Mouse (Mus musculus) lung, embryonic 14.5 days (tissue): ENCODE measurements around the gene Pet100. TPM values are rescaled to one million over a fixed set of nuclear protein-coding genes. Genes with fewer than 3 reads are reported as not detected.

ENCODE experiments used
- ATAC-seq: fragments of 200-750 bp; cut with Nextera tagmentation; 2 replicates; pipeline ENCODE4 v1.8.0; 2017; ENCODE audit warnings: mild to moderate bottlenecking, moderate TSS enrichment, moderate library complexity; ENCODE audit not compliant: insufficient read depth
- DNase-seq: peaks from one replicate; pipeline ENCODE4 v3.0.0-alpha.2; 2015
- H3K27ac ChIP-seq: fragments of 300-500 bp; sonication (generic); 2 replicates; pipeline ENCODE4 v1.5.1; 2014; ENCODE audit warnings: low read depth, mild to moderate bottlenecking, moderate library complexity
- H3K27me3 ChIP-seq: fragments of 300-500 bp; sonication (generic); 2 replicates; pipeline ENCODE4 v1.6.1; 2014; ENCODE audit warnings: low read length, control low read depth; ENCODE audit not compliant: insufficient read depth
- H3K36me3 ChIP-seq: fragments of 300-500 bp; sonication (generic); 2 replicates; pipeline ENCODE4 v1.6.1; 2014; ENCODE audit warnings: control low read depth; ENCODE audit not compliant: insufficient read depth
- H3K4me1 ChIP-seq: fragments of 300-500 bp; sonication (generic); 2 replicates; pipeline ENCODE4 v1.6.1; 2014; ENCODE audit warnings: antibody characterized with exemption, control low read depth; ENCODE audit not compliant: insufficient read depth
- H3K4me2 ChIP-seq: fragments of 300-500 bp; sonication (generic); 2 replicates; pipeline ENCODE4 v1.6.1; 2014; ENCODE audit warnings: mild to moderate bottlenecking
- H3K4me3 ChIP-seq: fragments of 300-500 bp; sonication (generic); 2 replicates; pipeline ENCODE4 v1.5.1; 2014; ENCODE audit warnings: low read depth, low read length
- H3K9ac ChIP-seq: fragments of 300-500 bp; sonication (generic); 2 replicates; pipeline ENCODE4 v1.6.1; 2014
- H3K9me3 ChIP-seq: fragments of 300-500 bp; sonication (generic); 2 replicates; pipeline ENCODE4 v1.6.1; 2016; ENCODE audit warnings: low read depth, low read length, control low read depth
- CTCF ChIP-seq: IDR thresholded peaks from 2 replicates; pipeline ENCODE4 v1.5.1; 2016; ENCODE audit warnings: antibody characterized with exemption, low read depth
- WGBS: fragments of 180-500 bp; shearing (Covaris S2); extraction: QIAGEN DNeasy Blood & Tissue Kit; methylation state at CpG from one replicate; pipeline ENCODE4 v1.1.7; 2014; 5-methylcytosine and 5-hydroxymethylcytosine counted together
- polyA plus RNA-seq: library from polyadenylated mRNA; unstranded; fragments of >200 nt; fragmentation: Nextera tagmentation; extraction: Ambion mirVana; gene quantifications from 2 replicates; pipeline ENCODE4 v1.2.1, GENCODE M21; 2014

Gene Pet100
- polyA plus RNA-seq, 1 experiment from 2014 or later, result 79.4 TPM

GRCm38 (mm10) chr8:3586993-3587390 is 34.4 kb upstream of the Pet100 start, which contains the start of gene Camsap3:
Gene Camsap3 (plus strand): TSS chr8:3587293.
- no peak for ATAC-seq
- Histone ChIP-seq H3K27me3 (peaks cover 14% of the 10 kb centered on the region), H3K27ac (peak within 1 kb of the TSS; percentile 76), H3K4me1 (no peaks in the 10 kb centered on the region), H3K9me3 (no peaks in the 10 kb centered on the region), H3K9ac (peak within 1 kb of the TSS; percentile 59), H3K36me3 (no peaks in the 10 kb centered on the region), H3K4me3 (peak within 1 kb of the TSS; percentile 58), H3K4me2 (peak within 1 kb of the TSS; percentile 90)
- DNase-seq, result no peak
- 6% methylated on average over 7 of the region's 7 CpGs for WGBS
- no peak for TF ChIP-seq CTCF

GRCm38 (mm10) chr8:3587391-3588257 is 33.7 kb upstream of the Pet100 start:
- Histone ChIP-seq H3K4me3 (peak overlapping the region; percentile 58), H3K9ac (peak overlapping the region; percentile 59), H3K36me3 (no peaks in the 10 kb centered on the region), H3K27me3 (peaks cover 14% of the 10 kb centered on the region), H3K9me3 (no peaks in the 10 kb centered on the region), H3K4me1 (no peaks in the 10 kb centered on the region), H3K27ac (peak overlapping the region; percentile 76), H3K4me2 (peak overlapping the region; percentile 90)
- WGBS, result under 1% methylated on average over 76 of the region's 77 CpGs
- no peak for TF ChIP-seq CTCF
- DNase-seq (peak; percentile 79), ATAC-seq (peak; percentile 85)

GRCm38 (mm10) chr8:3588258-3588633 is 33.1 kb upstream of the Pet100 start:
- Histone ChIP-seq H3K27ac (0 out of 2 replicates have a peak overlapping the region, but pooled peaks have one; percentile 76), H3K4me3 (peak overlapping the region; percentile 58), H3K9ac (peak overlapping the region; percentile 59), H3K4me2 (peak overlapping the region; percentile 90), H3K36me3 (no peaks in the 10 kb centered on the region), H3K4me1 (no peaks in the 10 kb centered on the region), H3K9me3 (no peaks in the 10 kb centered on the region), H3K27me3 (peaks cover 14% of the 10 kb centered on the region)
- TF ChIP-seq CTCF, result no peak
- WGBS, result 7% methylated on average over 11 of the region's 11 CpGs
- ATAC-seq (peak; percentile 48), DNase-seq (no peak)

- Histone ChIP-seq H3K9ac (no peak overlapping the region), H3K4me1 (no peaks in the 10 kb centered on the region), H3K36me3 (no peaks in the 10 kb centered on the region), H3K27me3 (no peaks in the 10 kb centered on the region), H3K4me3 (no peak overlapping the region), H3K27ac (no peak overlapping the region), H3K9me3 (no peaks in the 10 kb centered on the region), H3K4me2 (no peak overlapping the region)
- ATAC-seq (no peak), DNase-seq (no peak)
- WGBS, result 61% methylated on average over 3 of the region's 3 CpGs
- TF ChIP-seq CTCF, result no peak
These were observed 27.9 kb upstream of the Pet100 start for GRCm38 (mm10) chr8:3593470-3593869.

- H3K36me3 ChIP-seq, result no peaks in the 10 kb centered on the region
- no peak overlapping the region for H3K27ac ChIP-seq
- no peaks in the 10 kb centered on the region for H3K9me3 ChIP-seq
- H3K4me1 ChIP-seq, result no peaks in the 10 kb centered on the region
- DNase-seq, result no peak
- WGBS, result 72% methylated on average over 2 of the region's 2 CpGs
- H3K4me2 ChIP-seq, result no peak overlapping the region
- no peak for ATAC-seq
- no peak for TF ChIP-seq CTCF
- no peak overlapping the region for H3K4me3 ChIP-seq
- H3K9ac ChIP-seq, result no peak overlapping the region
- no peaks in the 10 kb centered on the region for H3K27me3 ChIP-seq
These were observed 26.9 kb upstream of the Pet100 start for GRCm38 (mm10) chr8:3594466-3594865.

GRCm38 (mm10) chr8:3598054-3598453 is 23.3 kb upstream of the Pet100 start:
- DNase-seq (no peak), ATAC-seq (no peak)
- Histone ChIP-seq H3K27me3 (no peaks in the 10 kb centered on the region), H3K4me3 (no peak overlapping the region), H3K36me3 (no peaks in the 10 kb centered on the region), H3K9ac (no peak overlapping the region), H3K4me1 (no peaks in the 10 kb centered on the region), H3K9me3 (no peaks in the 10 kb centered on the region), H3K27ac (no peak overlapping the region), H3K4me2 (no peak overlapping the region)
- no peak for TF ChIP-seq CTCF
- 69% methylated on average over 3 of the region's 3 CpGs for WGBS

GRCm38 (mm10) chr8:3599219-3599618 is 22.1 kb upstream of the Pet100 start:
- Histone ChIP-seq H3K4me1 (no peaks in the 10 kb centered on the region), H3K9ac (no peak overlapping the region), H3K27me3 (no peaks in the 10 kb centered on the region), H3K27ac (no peak overlapping the region), H3K36me3 (no peaks in the 10 kb centered on the region), H3K4me2 (no peak overlapping the region), H3K4me3 (no peak overlapping the region), H3K9me3 (no peaks in the 10 kb centered on the region)
- DNase-seq (no peak), ATAC-seq (no peak)
- TF ChIP-seq CTCF, result no peak
- 80% methylated on average over 1 of the region's 1 CpGs for WGBS
